Mouse (Mus musculus) testis, adult 2 months (tissue): ENCODE measurements around the gene Glul. TPM values are rescaled to one million over a fixed set of nuclear protein-coding genes. Genes with fewer than 3 reads are reported as not detected.
A peak's percentile ranks its signal among the peaks of the same experiment; 100 is the strongest.

Experiments
- H3K27ac ChIP-seq: fragments of 200-500 bp; 2 replicates; pipeline ENCODE4 v1.5.1; 2012; ENCODE audit warnings: low read depth, low read length; ENCODE audit not compliant: control insufficient read depth, insufficient read depth
- H3K27me3 ChIP-seq: fragments of 200-500 bp; 2 replicates; pipeline ENCODE4 v1.6.1; 2012; ENCODE audit warnings: mild to moderate bottlenecking, low read length, moderate library complexity; ENCODE audit not compliant: control insufficient read depth, insufficient read depth
- H3K36me3 ChIP-seq: fragments of 200-500 bp; 2 replicates; pipeline ENCODE4 v1.6.1; 2012; ENCODE audit warnings: mild to moderate bottlenecking, low read length; ENCODE audit not compliant: control insufficient read depth, insufficient read depth
- H3K4me1 ChIP-seq: fragments of 200-500 bp; 2 replicates; pipeline ENCODE4 v1.6.1; 2012; ENCODE audit warnings: low read length; ENCODE audit not compliant: control insufficient read depth, insufficient read depth
- H3K4me3 ChIP-seq: fragments of 200-500 bp; 2 replicates; pipeline ENCODE4 v1.5.1; 2012; ENCODE audit warnings: low read depth, mild to moderate bottlenecking, low read length, moderate library complexity, mixed read lengths; ENCODE audit not compliant: control insufficient read depth
- CTCF ChIP-seq: fragments of 200-500 bp; IDR thresholded peaks from 2 replicates; pipeline ENCODE4 v1.5.1; 2012; ENCODE audit warnings: low read depth, mild to moderate bottlenecking, inconsistent platforms, low read length, moderate library complexity; ENCODE audit not compliant: control insufficient read depth, insufficient read depth, insufficient replicate concordance
- POLR2A ChIP-seq: fragments of 200-500 bp; IDR thresholded peaks from 2 replicates; pipeline ENCODE4 v1.6.1; 2012; ENCODE audit warnings: low read depth, mild to moderate bottlenecking, inconsistent platforms, low read length, moderate library complexity; ENCODE audit not compliant: control insufficient read depth
- polyA plus RNA-seq: library from polyadenylated mRNA; depleted of rRNA; stranded (reverse); fragments of >200 nt; gene quantifications from 2 replicates; pipeline ENCODE4 v1.2.3, GENCODE M21; 2012

The Glul gene
- polyA plus RNA-seq, 1 experiment: 633 TPM

GRCm38 (mm10) chr1:153910423-153910822 lies 10.7 kb downstream of the Glul start:
- Histone ChIP-seq H3K4me3 (no peak overlapping the region), H3K27ac (no peak overlapping the region), H3K4me1 (no peaks in the 10 kb centered on the region), H3K27me3 (no peaks in the 10 kb centered on the region), H3K36me3 (no peaks in the 10 kb centered on the region)
- TF ChIP-seq POLR2A: no peak
- TF ChIP-seq CTCF: no peak

GRCm38 (mm10) chr1:153911276-153911795 lies 11.6 kb downstream of the Glul start:
- H3K36me3 ChIP-seq: no peaks in the 10 kb centered on the region
- no peak for TF ChIP-seq POLR2A
- no peak for TF ChIP-seq CTCF

GRCm38 (mm10) chr1:153913869-153914268 lies 14.1 kb downstream of the Glul start:
- no peak overlapping the region for H3K27ac ChIP-seq
- TF ChIP-seq POLR2A (no peak), CTCF (no peak)
- no peaks in the 10 kb centered on the region for H3K4me1 ChIP-seq
- no peaks in the 10 kb centered on the region for H3K27me3 ChIP-seq
- no peaks in the 10 kb centered on the region for H3K36me3 ChIP-seq
- peak overlapping the region; percentile 13; the same call in 1 of the 2 replicates for H3K4me3 ChIP-seq

More at GRCm38 (mm10) chr1:153911276-153911795, 11.6 kb downstream of the Glul start:
- Histone ChIP-seq H3K4me1 (no peaks in the 10 kb centered on the region), H3K4me3 (no peak overlapping the region), H3K27me3 (no peaks in the 10 kb centered on the region), H3K27ac (no peak overlapping the region)

- no peak overlapping the region for H3K27ac ChIP-seq
- H3K4me3 ChIP-seq: no peak overlapping the region
- TF ChIP-seq CTCF: no peak
- TF ChIP-seq POLR2A: no peak
- no peaks in the 10 kb centered on the region for H3K27me3 ChIP-seq
- no peaks in the 10 kb centered on the region for H3K4me1 ChIP-seq
- H3K36me3 ChIP-seq: no peaks in the 10 kb centered on the region
Measured at GRCm38 (mm10) chr1:153918521-153919206, 18.9 kb downstream of the Glul start.

- H3K27me3 ChIP-seq: no peaks in the 10 kb centered on the region
Measured at GRCm38 (mm10) chr1:153921642-153922041, 21.9 kb downstream of the Glul start.

GRCm38 (mm10) chr1:153922571-153923021 lies 22.9 kb downstream of the Glul start:
- no peaks in the 10 kb centered on the region for H3K27me3 ChIP-seq
- no peaks in the 10 kb centered on the region for H3K4me1 ChIP-seq
- TF ChIP-seq CTCF (no peak), POLR2A (no peak)
- H3K27ac ChIP-seq: no peak overlapping the region
- no peak overlapping the region for H3K4me3 ChIP-seq
- no peaks in the 10 kb centered on the region for H3K36me3 ChIP-seq

More at GRCm38 (mm10) chr1:153921642-153922041, 21.9 kb downstream of the Glul start:
- Histone ChIP-seq H3K36me3 (no peaks in the 10 kb centered on the region), H3K4me1 (no peaks in the 10 kb centered on the region), H3K4me3 (no peak overlapping the region), H3K27ac (no peak overlapping the region)
- TF ChIP-seq POLR2A (no peak), CTCF (no peak)

GRCm38 (mm10) chr1:153924395-153925385 lies 24.9 kb downstream of the Glul start:
- Histone ChIP-seq H3K36me3 (no peaks in the 10 kb centered on the region), H3K27ac (no peak overlapping the region), H3K4me3 (no peak overlapping the region), H3K4me1 (no peaks in the 10 kb centered on the region), H3K27me3 (no peaks in the 10 kb centered on the region)
- TF ChIP-seq POLR2A: no peak
- TF ChIP-seq CTCF: no peak
